Mouse (Mus musculus) embryo, embryonic 10.5 days (tissue): Measurements from ENCODE around the gene Wt1.

Experiments used
- DNase-seq: peaks from one replicate; pipeline ENCODE4 v3.0.0-alpha.2; 2015; ENCODE audit warnings: low spot score

Gene Wt1

DNA sequence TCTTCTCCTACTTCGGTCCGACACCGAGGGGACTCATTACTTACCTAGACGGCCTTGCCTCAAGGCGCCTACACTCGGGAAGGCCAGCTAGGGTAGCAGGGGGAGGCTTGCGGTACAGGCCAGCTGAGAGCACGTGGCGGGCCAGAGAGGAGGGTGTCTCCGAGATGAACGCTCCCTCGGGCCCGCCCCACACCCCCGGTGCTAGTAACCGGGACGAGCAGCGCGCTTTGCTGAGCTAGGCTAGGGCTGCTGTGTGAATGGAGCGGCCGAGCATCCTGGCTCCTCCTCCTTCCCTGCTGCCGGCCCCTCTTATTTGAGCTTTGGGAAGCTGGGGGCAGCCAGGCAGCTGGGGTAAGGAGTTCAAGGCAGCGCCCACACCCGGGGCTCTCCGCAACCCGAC lies at the start of gene Wt1:
Gene Wt1, plus strand, starts transcription at position 251 of the 400 bp plus-strand sequence.
- DNase-seq, result peak; percentile 73

- no peak for DNase-seq
Observed at GRCm38 (mm10) chr2:105077151-105077550, 49.2 kb upstream of the Wt1 start.

DNA sequence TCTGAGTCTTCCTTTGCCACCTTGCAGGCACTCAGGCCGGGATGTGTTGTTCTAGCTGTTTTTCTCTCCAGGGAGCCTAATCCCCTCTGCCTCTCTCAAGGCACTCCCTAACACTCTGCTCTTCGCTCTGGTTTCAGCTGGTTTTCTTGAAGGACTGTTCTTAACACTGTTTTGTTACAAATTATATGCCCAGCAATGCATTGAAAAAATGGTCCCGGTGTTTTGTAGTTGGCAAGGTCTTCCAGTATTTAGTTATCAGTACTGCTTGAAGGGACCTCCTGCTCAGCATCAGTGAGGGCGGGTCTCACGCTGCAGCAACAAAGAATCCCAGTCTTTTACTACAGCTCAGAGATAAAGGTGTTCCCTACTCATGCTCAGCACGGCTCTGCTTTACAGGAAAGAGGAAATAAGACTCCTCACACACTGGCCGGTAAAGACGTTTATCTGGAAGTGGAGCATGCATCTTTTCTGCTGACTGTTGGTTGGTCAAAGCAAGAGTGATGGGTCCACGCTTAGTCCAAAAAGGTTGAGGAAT lies 44.0 kb upstream of the Wt1 start:
- no peak for DNase-seq

DNA sequence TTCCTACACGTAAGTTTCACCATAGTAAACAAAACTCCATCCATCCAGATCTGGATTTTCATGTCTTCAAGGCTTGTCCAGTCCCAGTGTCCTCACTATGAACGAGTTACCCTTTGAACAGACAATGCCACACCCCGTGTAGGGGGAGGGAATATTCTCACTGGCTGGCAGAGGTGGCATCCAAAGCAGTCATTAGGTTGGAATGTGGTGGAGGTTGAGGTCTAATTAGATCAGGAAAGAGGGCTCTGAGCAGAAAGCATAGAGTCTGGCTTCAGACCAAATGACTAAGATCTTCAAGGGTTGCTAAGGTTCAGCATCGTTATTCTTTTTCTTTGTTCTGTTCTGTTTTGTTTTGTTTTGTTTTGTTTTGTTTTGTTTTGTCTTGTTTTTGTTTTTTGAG lies 42.3 kb upstream of the Wt1 start:
- DNase-seq, result no peak

GRCm38 (mm10) chr2:105086081-105086480 lies 40.2 kb upstream of the Wt1 start:
- DNase-seq, result no peak

- no peak for DNase-seq
Observed at GRCm38 (mm10) chr2:105088005-105088404, 38.3 kb upstream of the Wt1 start.

- DNase-seq, result peak; percentile 41
Observed at GRCm38 (mm10) chr2:105089083-105089482, 37.2 kb upstream of the Wt1 start.

DNA sequence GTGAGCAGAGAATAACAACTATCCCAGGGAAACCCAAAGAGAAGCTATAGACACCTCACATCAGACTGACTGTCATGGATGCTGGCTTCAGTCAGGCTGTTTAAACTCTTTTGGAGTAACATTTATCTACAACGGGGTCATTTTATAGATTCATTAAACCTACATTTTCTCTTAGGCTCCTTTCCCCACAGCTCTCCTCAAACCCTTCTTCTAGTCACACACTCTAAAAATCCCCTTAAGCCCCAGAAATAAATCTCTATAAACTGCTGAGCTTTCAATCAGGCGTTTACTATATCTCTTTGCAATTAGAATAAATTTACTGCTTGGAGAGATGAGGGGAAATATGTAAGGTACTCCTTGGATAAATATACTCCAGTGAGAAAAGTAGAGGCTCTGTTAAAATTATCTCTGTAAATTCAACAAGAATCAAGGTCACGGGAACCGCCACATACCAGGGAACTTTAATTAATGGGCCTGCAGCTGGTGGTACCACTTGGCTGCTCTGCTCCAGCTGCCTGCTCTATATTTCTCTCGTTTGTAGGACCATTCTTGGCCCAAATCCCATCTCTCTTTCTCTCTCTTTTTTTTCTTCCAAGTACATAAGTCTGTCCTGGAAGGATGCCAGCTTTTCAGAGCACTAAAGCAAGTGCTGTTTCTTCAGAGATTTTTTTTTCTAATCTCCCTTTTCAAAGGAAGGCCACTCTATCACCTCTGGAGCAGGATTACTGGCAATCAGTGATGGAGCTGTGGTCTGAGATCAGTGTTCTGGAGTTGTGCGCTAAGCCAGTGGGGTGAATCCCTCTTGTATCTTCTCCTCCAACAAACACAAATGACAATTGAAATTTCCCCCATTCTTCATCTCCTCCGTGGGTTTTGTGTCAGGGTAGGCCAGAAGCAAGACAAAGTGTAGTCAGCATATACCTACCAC lies 36.5 kb upstream of the Wt1 start:
- no peak for DNase-seq

DNA sequence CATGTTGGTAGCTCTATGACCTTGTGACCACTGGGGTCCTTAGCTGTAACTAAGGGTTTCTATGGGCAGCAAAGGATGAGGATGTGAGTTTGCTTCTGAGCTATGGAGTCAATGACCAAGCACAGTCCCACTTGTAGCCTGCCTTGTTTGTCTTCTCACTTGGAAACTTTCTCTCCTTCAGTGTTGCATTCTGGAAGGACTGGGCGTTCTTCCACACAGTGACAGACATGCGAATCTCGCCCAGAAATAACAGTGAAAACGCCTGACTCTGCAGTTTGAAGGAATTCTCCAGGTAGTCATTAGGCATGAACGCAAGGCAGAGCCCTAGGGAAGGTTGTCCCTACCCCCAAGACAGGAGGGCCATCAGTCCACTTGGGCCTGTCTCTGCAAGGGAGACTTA lies 35.3 kb upstream of the Wt1 start:
- DNase-seq, result no peak

DNA sequence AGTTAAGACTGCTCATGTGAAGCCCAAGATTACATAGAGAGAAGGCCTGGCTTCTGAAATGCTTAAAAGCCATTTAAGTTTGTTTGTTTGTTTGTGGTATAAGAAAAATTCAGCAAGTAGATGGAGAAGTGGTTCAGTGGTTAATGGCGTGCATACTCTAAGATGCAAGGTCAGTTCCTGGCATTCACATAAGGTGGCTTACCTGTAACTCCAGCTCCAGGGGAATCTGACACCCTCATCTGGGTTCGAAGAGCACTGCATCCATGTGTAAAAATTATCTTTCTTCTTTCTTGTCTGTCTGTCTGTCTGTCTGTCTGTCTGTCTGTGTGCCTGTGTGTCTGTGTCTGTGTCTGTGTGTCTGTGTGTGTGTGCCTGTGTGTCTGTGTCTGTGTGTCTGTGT lies 34.6 kb upstream of the Wt1 start, which contains the start of gene Gm11060:
Gene Gm11060, plus strand, starts transcription at position 301 of the 400 bp plus-strand sequence.
- no peak for DNase-seq

DNA sequence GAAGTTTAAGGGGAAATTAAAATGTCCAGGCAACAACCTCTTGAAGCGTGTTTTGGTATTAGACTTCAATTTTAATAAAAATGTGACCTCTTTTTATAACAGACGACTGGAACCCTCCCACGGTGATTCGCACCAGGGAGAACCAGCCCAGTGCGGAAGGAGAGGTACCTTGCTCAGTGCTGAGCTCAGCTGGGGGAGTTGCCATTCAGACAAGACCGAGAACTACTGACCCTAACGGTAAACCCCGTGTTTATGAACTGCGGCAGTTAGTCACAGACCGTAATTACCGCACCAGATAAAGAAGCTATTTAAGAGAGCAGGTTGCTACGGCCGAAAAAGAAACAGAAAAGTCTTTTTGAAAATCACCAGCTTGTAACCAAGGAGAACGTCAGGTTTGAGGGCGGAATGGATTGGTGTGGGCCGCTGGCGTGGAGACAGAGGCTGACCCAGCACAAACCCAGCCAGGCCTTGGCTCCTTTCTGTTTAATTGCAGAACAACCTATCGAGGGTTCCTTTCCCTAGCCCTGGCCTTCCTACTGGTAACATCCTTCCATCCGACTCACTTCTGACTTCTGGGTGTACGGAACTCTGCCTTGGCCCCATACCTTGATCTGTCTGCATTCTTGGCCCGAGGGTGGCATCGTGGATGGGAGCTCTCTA lies 28.9 kb upstream of the Wt1 start:
- no peak for DNase-seq

GRCm38 (mm10) chr2:105099410-105099809 lies 26.9 kb upstream of the Wt1 start:
- DNase-seq, result no peak

GRCm38 (mm10) chr2:105100541-105100940 lies 25.8 kb upstream of the Wt1 start:
- DNase-seq, result no peak

GRCm38 (mm10) chr2:105108703-105109158 lies 17.6 kb upstream of the Wt1 start:
- peak; percentile 65 for DNase-seq

DNA sequence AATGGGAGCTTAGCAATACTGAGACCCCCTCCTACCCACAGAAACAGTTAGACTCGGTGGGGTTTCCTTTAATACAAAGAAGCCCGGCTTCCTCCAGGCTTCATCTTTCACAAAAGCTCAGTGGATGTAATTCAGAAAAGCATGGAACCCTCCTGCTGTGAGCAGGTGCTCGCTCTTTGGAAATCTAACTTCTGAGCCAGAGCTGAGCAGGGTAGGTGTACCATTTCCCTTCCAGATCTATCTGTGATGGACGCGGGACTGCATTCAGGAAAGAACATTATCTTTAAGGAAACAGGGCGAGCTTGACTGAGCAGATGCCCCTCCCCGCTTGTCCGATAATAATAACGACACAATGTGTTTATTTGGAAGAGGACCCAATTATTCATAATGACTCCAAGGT lies 12.3 kb upstream of the Wt1 start:
- no peak for DNase-seq

- DNase-seq, result no peak
Observed at GRCm38 (mm10) chr2:105117669-105118068, 8.7 kb upstream of the Wt1 start.

- DNase-seq, result peak; percentile 72
Observed at GRCm38 (mm10) chr2:105122216-105122615, 4.1 kb upstream of the Wt1 start.

GRCm38 (mm10) chr2:105122886-105123285 lies 3.4 kb upstream of the Wt1 start:
- DNase-seq, result peak; percentile 71

DNA sequence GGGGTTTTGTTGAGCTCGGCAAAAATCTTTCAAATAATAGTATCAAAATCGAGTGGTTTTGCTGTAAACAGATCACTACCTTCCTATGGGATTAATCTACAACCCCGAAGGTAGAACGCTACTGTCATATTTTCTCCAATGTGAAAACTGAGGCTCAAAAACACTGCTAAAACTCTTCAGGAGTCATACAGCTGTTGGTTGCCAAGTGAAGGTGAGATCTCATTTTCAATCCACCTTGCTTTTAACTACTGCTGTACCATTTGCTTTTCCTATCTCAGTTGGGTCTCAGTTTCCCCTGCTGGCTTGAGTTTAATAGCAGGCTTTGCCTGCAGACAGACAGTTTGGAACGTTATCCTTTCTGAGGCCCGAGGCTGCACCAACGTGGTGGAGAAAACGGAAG lies 2.9 kb upstream of the Wt1 start:
- DNase-seq, result peak; percentile 36

- peak; percentile 44 for DNase-seq
Observed at GRCm38 (mm10) chr2:105123881-105124280, 2.4 kb upstream of the Wt1 start.

DNA sequence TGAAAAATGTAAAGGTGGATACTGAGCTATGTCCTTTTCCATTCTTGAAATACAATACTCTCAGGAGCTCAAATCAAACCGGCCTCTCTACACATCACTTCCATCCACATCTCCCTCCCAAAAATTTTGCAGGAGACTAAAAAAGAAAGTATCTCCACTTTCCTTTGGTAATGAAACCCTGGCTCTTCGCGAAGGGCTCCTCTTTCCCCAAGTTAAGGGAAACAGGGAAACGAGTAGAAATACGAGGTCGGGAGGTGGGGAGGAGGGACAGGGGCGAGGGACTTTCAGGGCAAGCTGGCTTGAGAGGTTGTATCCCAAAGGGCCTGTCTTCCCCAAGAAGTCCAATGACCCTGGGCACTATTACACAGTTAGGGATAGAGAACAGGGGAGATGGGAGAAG lies 1.9 kb upstream of the Wt1 start:
- no peak for DNase-seq

GRCm38 (mm10) chr2:105125205-105125604 lies 1.1 kb upstream of the Wt1 start:
- no peak for DNase-seq

DNA sequence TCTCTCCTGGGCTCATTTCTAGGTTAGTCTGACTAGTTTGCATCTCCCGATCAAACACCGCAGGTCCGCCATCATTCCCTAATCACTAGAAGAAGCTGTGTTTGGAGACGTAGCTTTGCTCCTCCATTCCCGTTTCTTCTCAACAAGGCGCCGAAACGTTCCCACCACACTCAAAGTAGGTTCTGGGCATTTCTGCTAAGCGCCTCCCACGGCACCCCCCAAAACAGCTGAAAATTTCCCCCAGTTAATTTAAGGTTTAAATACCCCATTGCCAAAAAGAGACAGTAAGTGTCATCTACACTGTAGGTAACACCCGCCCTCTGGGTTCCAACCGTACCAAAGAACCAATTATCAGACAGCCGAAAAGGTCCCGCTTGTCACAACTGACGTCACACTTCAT lies 688 bp upstream of the Wt1 start:
- peak; percentile 49 for DNase-seq
